Mouse (Mus musculus) 416B (cell line): ENCODE measurements around the gene Mphosph9.

Source experiments
- DNase-seq: peaks from one replicate; pipeline ENCODE4 v3.0.0; 2011; ENCODE audit warnings: low read depth

The Mphosph9 gene

GRCm38 (mm10) chr5:124342897-124343296, 15.1 kb upstream of the Mphosph9 start:
- DNase-seq = no peak

GRCm38 (mm10) chr5:124341753-124342339, 14.1 kb upstream of the Mphosph9 start:
- DNase-seq = peak; percentile 44

- DNase-seq = no peak
These were observed 11.0 kb upstream of the Mphosph9 start for GRCm38 (mm10) chr5:124338791-124339190.

GRCm38 (mm10) chr5:124337909-124338308, 10.1 kb upstream of the Mphosph9 start:
- DNase-seq = no peak

- DNase-seq = no peak
These were observed 9.3 kb upstream of the Mphosph9 start for GRCm38 (mm10) chr5:124337103-124337502.

GRCm38 (mm10) chr5:124334392-124334791, 6.6 kb upstream of the Mphosph9 start:
- DNase-seq = no peak

GRCm38 (mm10) chr5:124330086-124330485, 2.3 kb upstream of the Mphosph9 start:
- peak; percentile 61 for DNase-seq

- no peak for DNase-seq
These were observed 943 bp downstream of the Mphosph9 start for GRCm38 (mm10) chr5:124326829-124327228.

GRCm38 (mm10) chr5:124317648-124318047, 10.1 kb downstream of the Mphosph9 start:
- no peak for DNase-seq

- no peak for DNase-seq
These were observed 11.8 kb downstream of the Mphosph9 start for GRCm38 (mm10) chr5:124315941-124316340.

GRCm38 (mm10) chr5:124315498-124315897, 12.3 kb downstream of the Mphosph9 start:
- no peak for DNase-seq

GRCm38 (mm10) chr5:124310091-124310490, 17.7 kb downstream of the Mphosph9 start:
- peak; percentile 48 for DNase-seq

GRCm38 (mm10) chr5:124309155-124309554, 18.6 kb downstream of the Mphosph9 start:
- DNase-seq = no peak

GRCm38 (mm10) chr5:124302853-124303252, 24.9 kb downstream of the Mphosph9 start:
- peak; percentile 92 for DNase-seq

GRCm38 (mm10) chr5:124300132-124300531, 27.6 kb downstream of the Mphosph9 start:
- DNase-seq = peak; percentile 32

- DNase-seq = peak; percentile 58
These were observed 28.5 kb downstream of the Mphosph9 start for GRCm38 (mm10) chr5:124299307-124299706.

- DNase-seq = no peak
These were observed 31.3 kb downstream of the Mphosph9 start for GRCm38 (mm10) chr5:124296475-124296874.

GRCm38 (mm10) chr5:124293967-124294366, 33.8 kb downstream of the Mphosph9 start:
- no peak for DNase-seq

- no peak for DNase-seq
These were observed 37.6 kb downstream of the Mphosph9 start for GRCm38 (mm10) chr5:124290216-124290615.

GRCm38 (mm10) chr5:124287616-124288247, 40.0 kb downstream of the Mphosph9 start:
- DNase-seq = no peak

- DNase-seq = peak; percentile 56
These were observed 43.4 kb downstream of the Mphosph9 start for GRCm38 (mm10) chr5:124284330-124284729.

- no peak for DNase-seq
These were observed 44.9 kb downstream of the Mphosph9 start for GRCm38 (mm10) chr5:124282854-124283253.

GRCm38 (mm10) chr5:124270226-124270625, 57.5 kb downstream of the Mphosph9 start:
- DNase-seq = no peak

- no peak for DNase-seq
These were observed 58.1 kb downstream of the Mphosph9 start for GRCm38 (mm10) chr5:124269661-124270060.
